Mouse (Mus musculus) heart, adult 2 months (tissue): ENCODE measurements around the gene Fads1.

Source experiments
- CTCF ChIP-seq: fragments of 200-600 bp; IDR thresholded peaks from 2 replicates; pipeline ENCODE4 v1.8.1; 2022; ENCODE audit warnings: antibody characterized with exemption, mild to moderate bottlenecking, moderate library complexity
- EP300 ChIP-seq: fragments of 200-500 bp; IDR thresholded peaks from 2 replicates; pipeline ENCODE4 v1.6.1; 2011; ENCODE audit warnings: low read depth, low read length, control low read depth; ENCODE audit not compliant: insufficient read depth
- POLR2A ChIP-seq: fragments of 200-500 bp; IDR thresholded peaks from 2 replicates; pipeline ENCODE4 v1.6.1; 2011; ENCODE audit warnings: mild to moderate bottlenecking, low read depth, low read length, control low read depth; ENCODE audit not compliant: insufficient read depth

DNA sequence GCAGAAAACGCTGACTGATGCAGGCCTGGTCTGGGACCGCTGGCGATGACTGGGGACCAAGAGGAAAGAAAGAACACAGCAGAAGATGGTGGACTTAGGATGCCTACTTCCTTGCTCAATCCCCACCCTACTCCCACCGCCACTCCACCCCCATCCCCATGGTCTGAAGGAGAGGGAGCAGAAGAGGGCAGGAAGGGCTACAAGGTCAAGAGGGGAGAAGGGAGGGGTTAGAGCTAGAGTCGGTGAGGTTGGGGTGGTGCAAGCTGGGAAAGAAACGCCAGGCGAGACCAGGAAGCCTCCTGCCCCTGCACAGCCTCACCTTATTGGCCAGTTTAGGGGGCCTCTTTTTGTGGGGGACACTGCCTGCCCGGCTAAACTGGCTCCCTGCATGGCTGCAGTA lies 33.4 kb downstream of the Fads1 start:
- TF ChIP-seq CTCF (no peak), EP300 (no peak), POLR2A (no peak)
